Mouse (Mus musculus) ES-Bruce4 (cell line): ENCODE measurements around the gene Pcf11. TPM values are rescaled to one million over a fixed set of nuclear protein-coding genes. Genes with fewer than 3 reads are reported as not detected.

Experiments used
- H3K27ac ChIP-seq: 2 replicates; pipeline ENCODE4 v1.5.1; 2012; ENCODE audit warnings: low read length, inconsistent platforms; ENCODE audit not compliant: insufficient read depth
- H3K27me3 ChIP-seq: 2 replicates; pipeline ENCODE4 v1.6.1; 2012; ENCODE audit warnings: mild to moderate bottlenecking, low read length, inconsistent platforms; ENCODE audit not compliant: control insufficient read depth, poor library complexity, insufficient read depth, severe bottlenecking
- H3K36me3 ChIP-seq: 2 replicates; pipeline ENCODE4 v1.6.1; 2012; ENCODE audit warnings: inconsistent platforms, mild to moderate bottlenecking, low read length, moderate library complexity; ENCODE audit not compliant: control insufficient read depth, poor library complexity, insufficient read depth, severe bottlenecking
- H3K4me1 ChIP-seq: one replicate; pipeline ENCODE4 v1.8.1; 2011; ENCODE audit warnings: low read length; ENCODE audit not compliant: control insufficient read depth, insufficient read depth
- H3K4me3 ChIP-seq: 2 replicates; pipeline ENCODE4 v1.5.1; 2011; ENCODE audit warnings: low read depth, mild to moderate bottlenecking, low read length
- H3K9ac ChIP-seq: 2 replicates; pipeline ENCODE4 v1.6.1; 2012; ENCODE audit warnings: low read depth, mild to moderate bottlenecking, inconsistent platforms; ENCODE audit not compliant: poor library complexity, severe bottlenecking
- H3K9me3 ChIP-seq: replicated peaks from 2 replicates; pipeline ENCODE4 v1.6.1; 2012; ENCODE audit warnings: mild to moderate bottlenecking, low read length, inconsistent platforms; ENCODE audit not compliant: control insufficient read depth, poor library complexity, insufficient read depth, severe bottlenecking
- CTCF ChIP-seq: IDR thresholded peaks from one replicate; pipeline ENCODE4 v1.8.1; 2011; ENCODE audit warnings: low read depth, low read length
- EP300 ChIP-seq: IDR thresholded peaks from 2 replicates; pipeline ENCODE4 v1.6.1; 2011; ENCODE audit warnings: low read depth, low read length; ENCODE audit not compliant: insufficient read depth
- POLR2A ChIP-seq: IDR thresholded peaks from one replicate; pipeline ENCODE4 v1.8.1; 2011; ENCODE audit warnings: low read length; ENCODE audit not compliant: insufficient read depth
- polyA plus RNA-seq: library from polyadenylated mRNA; stranded (reverse); fragments of >200 nt; gene quantifications from 2 replicates; pipeline ENCODE4 v1.2.4, GENCODE M21; 2011; ENCODE audit warnings: low read depth; ENCODE audit not compliant: missing spikeins, insufficient read depth, insufficient read length

Pcf11 gene
- polyA plus RNA-seq, 1 experiment = 63.2 TPM

DNA sequence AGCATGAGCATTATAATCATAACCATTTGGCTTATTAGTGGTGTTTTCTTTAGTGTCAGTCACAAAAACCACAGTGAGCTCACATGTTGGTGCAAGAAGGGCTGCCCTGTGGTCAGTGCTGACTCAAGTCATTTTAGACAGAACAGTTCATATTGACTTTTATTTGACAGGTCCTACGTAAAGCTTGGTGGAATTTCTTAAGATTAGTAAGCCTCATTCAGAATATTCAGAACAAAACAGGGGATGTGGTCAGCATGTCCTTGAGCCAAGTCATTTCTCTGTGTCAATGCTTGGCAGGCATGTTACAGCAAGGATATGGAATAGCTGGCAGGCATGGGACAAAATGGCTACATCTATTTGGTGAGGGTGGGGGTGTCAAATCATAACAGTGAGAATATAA, 33.9 kb upstream of the Pcf11 start:
- no peak overlapping the region for H3K27ac ChIP-seq
- H3K9ac ChIP-seq = no peak overlapping the region
- TF ChIP-seq POLR2A (no peak), CTCF (no peak), EP300 (no peak)
- H3K36me3 ChIP-seq = no peaks in the 10 kb centered on the region
- H3K9me3 ChIP-seq = no peaks in the 10 kb centered on the region
- no peaks in the 10 kb centered on the region for H3K27me3 ChIP-seq
- no peaks in the 10 kb centered on the region for H3K4me1 ChIP-seq
- H3K4me3 ChIP-seq = no peak overlapping the region

- Histone ChIP-seq H3K4me1 (no peaks in the 10 kb centered on the region), H3K27ac (no peak overlapping the region), H3K9me3 (no peaks in the 10 kb centered on the region), H3K27me3 (no peaks in the 10 kb centered on the region; the same call in 1 of the 2 replicates), H3K4me3 (no peak overlapping the region), H3K36me3 (no peaks in the 10 kb centered on the region), H3K9ac (no peak overlapping the region)
- no peak for TF ChIP-seq CTCF
- TF ChIP-seq POLR2A = no peak
- TF ChIP-seq EP300 = no peak
Observed at GRCm38 (mm10) chr7:92698770-92699169, 29.0 kb upstream of the Pcf11 start.

- H3K27ac ChIP-seq = no peak overlapping the region
- H3K4me1 ChIP-seq = no peaks in the 10 kb centered on the region
- H3K9ac ChIP-seq = no peak overlapping the region
- no peaks in the 10 kb centered on the region for H3K36me3 ChIP-seq
- no peaks in the 10 kb centered on the region; the same call in 1 of the 2 replicates for H3K27me3 ChIP-seq
- TF ChIP-seq CTCF (no peak), POLR2A (no peak), EP300 (no peak)
- H3K9me3 ChIP-seq = no peaks in the 10 kb centered on the region
- H3K4me3 ChIP-seq = no peak overlapping the region
Observed at GRCm38 (mm10) chr7:92696395-92696794, 26.7 kb upstream of the Pcf11 start.

GRCm38 (mm10) chr7:92689101-92689500, 19.4 kb upstream of the Pcf11 start:
- no peak overlapping the region for H3K9ac ChIP-seq
- H3K9me3 ChIP-seq = no peaks in the 10 kb centered on the region
- H3K4me1 ChIP-seq = no peaks in the 10 kb centered on the region
- H3K36me3 ChIP-seq = no peaks in the 10 kb centered on the region
- H3K27me3 ChIP-seq = no peaks in the 10 kb centered on the region
- no peak overlapping the region for H3K4me3 ChIP-seq
- H3K27ac ChIP-seq = no peak overlapping the region
- TF ChIP-seq CTCF = no peak
- no peak for TF ChIP-seq EP300
- TF ChIP-seq POLR2A = no peak

GRCm38 (mm10) chr7:92688299-92688669, 18.6 kb upstream of the Pcf11 start:
- no peak overlapping the region for H3K27ac ChIP-seq
- H3K9ac ChIP-seq = no peak overlapping the region
- no peaks in the 10 kb centered on the region for H3K9me3 ChIP-seq
- H3K27me3 ChIP-seq = no peaks in the 10 kb centered on the region
- no peaks in the 10 kb centered on the region for H3K4me1 ChIP-seq
- H3K36me3 ChIP-seq = no peaks in the 10 kb centered on the region
- H3K4me3 ChIP-seq = no peak overlapping the region
- TF ChIP-seq EP300 (no peak), CTCF (no peak), POLR2A (no peak)

DNA sequence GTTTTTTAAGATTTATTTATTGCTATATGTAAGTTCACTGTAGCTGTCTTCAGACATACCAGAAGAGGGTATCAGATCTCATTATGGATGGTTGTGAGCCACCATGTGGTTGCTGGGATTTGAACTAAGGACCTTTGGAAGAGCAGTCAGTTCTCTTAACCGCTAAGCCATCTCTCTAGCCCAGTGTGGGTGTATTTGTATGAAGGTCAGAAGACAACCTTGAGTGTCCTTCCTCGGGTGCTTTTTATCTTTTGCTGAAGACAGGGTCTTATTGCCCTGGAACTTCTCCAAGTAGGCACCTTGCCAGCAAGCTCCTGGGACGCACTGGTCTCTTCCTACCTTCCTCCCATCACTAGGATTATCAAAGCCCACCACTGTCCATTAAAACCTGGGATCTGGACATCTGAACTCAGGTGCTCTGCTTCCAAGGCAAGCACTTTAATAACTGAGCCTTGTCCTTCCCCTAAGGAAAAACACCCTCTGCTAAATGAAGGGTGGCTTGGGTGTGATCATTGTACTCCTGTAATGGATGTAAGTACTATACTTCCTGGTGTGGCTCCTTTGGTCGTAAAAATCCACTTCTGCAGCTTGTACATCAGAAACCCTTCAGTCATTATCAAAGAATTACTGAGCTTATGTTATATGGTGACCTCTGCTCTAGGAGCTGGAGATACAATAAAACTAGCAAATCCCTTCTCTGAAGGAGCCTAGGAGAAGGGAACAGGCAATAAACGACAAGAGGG, 18.0 kb upstream of the Pcf11 start:
- Histone ChIP-seq H3K27me3 (no peaks in the 10 kb centered on the region), H3K4me3 (no peak overlapping the region), H3K36me3 (no peaks in the 10 kb centered on the region), H3K4me1 (no peaks in the 10 kb centered on the region), H3K9me3 (no peaks in the 10 kb centered on the region), H3K27ac (no peak overlapping the region), H3K9ac (no peak overlapping the region)
- no peak for TF ChIP-seq CTCF
